Mouse (Mus musculus) large intestine, adult 2 months (tissue): ENCODE measurements around the gene Ank3. TPM values are rescaled to one million over a fixed set of nuclear protein-coding genes. Genes with fewer than 3 reads are reported as not detected.

Experiments
- DNase-seq: peaks from one replicate; pipeline ENCODE4 v3.0.0-alpha.2; 2012; ENCODE audit warnings: low read depth, low spot score
- WGBS: fragments of 180-500 bp; shearing (Covaris S2); methylation state at CpG from one replicate; pipeline ENCODE4 v1.1.7; 2018; 5-methylcytosine and 5-hydroxymethylcytosine counted together
- polyA plus RNA-seq: library from polyadenylated mRNA; depleted of rRNA; stranded (reverse); fragments of >200 nt; gene quantifications from 2 replicates; pipeline ENCODE4 v1.2.3, GENCODE M21; 2012

Ank3 gene
- polyA plus RNA-seq, 1 experiment: 5.1 TPM

GRCm38 (mm10) chr10:69466201-69466585 lies 67.6 kb downstream of the Ank3 start:
- 88% methylated on average over 2 of the region's 2 CpGs for WGBS
- DNase-seq: no peak

GRCm38 (mm10) chr10:69466586-69466985 lies 68.0 kb downstream of the Ank3 start:
- WGBS: 74% methylated on average over 4 of the region's 4 CpGs
- no peak for DNase-seq

GRCm38 (mm10) chr10:69467182-69467581 lies 68.6 kb downstream of the Ank3 start:
- WGBS: 29% methylated on average over 2 of the region's 2 CpGs
- no peak for DNase-seq

GRCm38 (mm10) chr10:69471841-69472240 lies 73.3 kb downstream of the Ank3 start:
- 89% methylated on average over 4 of the region's 4 CpGs for WGBS
- no peak for DNase-seq

GRCm38 (mm10) chr10:69476871-69477270 lies 78.3 kb downstream of the Ank3 start:
- no peak for DNase-seq
- 15% methylated on average over 1 of the region's 1 CpGs for WGBS

- no peak for DNase-seq
- 48% methylated on average over 2 of the region's 2 CpGs for WGBS
Observed at GRCm38 (mm10) chr10:69477656-69478055, 79.1 kb downstream of the Ank3 start.

GRCm38 (mm10) chr10:69478831-69479230 lies 80.3 kb downstream of the Ank3 start:
- WGBS: 61% methylated on average over 3 of the region's 3 CpGs
- no peak for DNase-seq

- 92% methylated on average over 6 of the region's 6 CpGs for WGBS
- no peak for DNase-seq
Observed at GRCm38 (mm10) chr10:69485191-69485786, 86.7 kb downstream of the Ank3 start.

GRCm38 (mm10) chr10:69490182-69490581 lies 91.6 kb downstream of the Ank3 start:
- no peak for DNase-seq
- 86% methylated on average over 5 of the region's 5 CpGs for WGBS

- no peak for DNase-seq
- WGBS: 78% methylated on average over 5 of the region's 5 CpGs
Observed at GRCm38 (mm10) chr10:69491975-69492374, 93.4 kb downstream of the Ank3 start.

GRCm38 (mm10) chr10:69497382-69497781 lies 98.8 kb downstream of the Ank3 start:
- WGBS: 89% methylated on average over 17 of the region's 17 CpGs
- no peak for DNase-seq

- DNase-seq: no peak
- WGBS: 67% methylated on average over 11 of the region's 11 CpGs
Observed at GRCm38 (mm10) chr10:69500171-69500860, 101.7 kb downstream of the Ank3 start.

GRCm38 (mm10) chr10:69503791-69504190 lies 105.2 kb downstream of the Ank3 start:
- no peak for DNase-seq
- WGBS: 89% methylated on average over 4 of the region's 4 CpGs

GRCm38 (mm10) chr10:69507719-69508118 lies 109.1 kb downstream of the Ank3 start:
- no peak for DNase-seq
- 66% methylated on average over 8 of the region's 8 CpGs for WGBS

GRCm38 (mm10) chr10:69510392-69510791 lies 111.8 kb downstream of the Ank3 start:
- no peak for DNase-seq
- 78% methylated on average over 8 of the region's 8 CpGs for WGBS

- no peak for DNase-seq
- 61% methylated on average over 1 of the region's 1 CpGs for WGBS
Observed at GRCm38 (mm10) chr10:69511234-69511633, 112.7 kb downstream of the Ank3 start.

GRCm38 (mm10) chr10:69521977-69522376 lies 123.4 kb downstream of the Ank3 start:
- no peak for DNase-seq

GRCm38 (mm10) chr10:69523202-69523601 lies 124.6 kb downstream of the Ank3 start:
- WGBS: 83% methylated on average over 3 of the region's 3 CpGs
- no peak for DNase-seq

More at GRCm38 (mm10) chr10:69521977-69522376, 123.4 kb downstream of the Ank3 start:
- WGBS: 69% methylated on average over 4 of the region's 4 CpGs

- no peak for DNase-seq
- WGBS: 74% methylated on average over 10 of the region's 10 CpGs
Observed at GRCm38 (mm10) chr10:69527318-69527717, 128.7 kb downstream of the Ank3 start.

GRCm38 (mm10) chr10:69528746-69529145 lies 130.2 kb downstream of the Ank3 start:
- 71% methylated on average over 4 of the region's 4 CpGs for WGBS
- no peak for DNase-seq

GRCm38 (mm10) chr10:69530326-69530725 lies 131.8 kb downstream of the Ank3 start:
- WGBS: 91% methylated on average over 6 of the region's 6 CpGs
- DNase-seq: no peak
